Comparison of ENCODE assay signal across 16 mouse cellular contexts in the genomic region with DNA sequence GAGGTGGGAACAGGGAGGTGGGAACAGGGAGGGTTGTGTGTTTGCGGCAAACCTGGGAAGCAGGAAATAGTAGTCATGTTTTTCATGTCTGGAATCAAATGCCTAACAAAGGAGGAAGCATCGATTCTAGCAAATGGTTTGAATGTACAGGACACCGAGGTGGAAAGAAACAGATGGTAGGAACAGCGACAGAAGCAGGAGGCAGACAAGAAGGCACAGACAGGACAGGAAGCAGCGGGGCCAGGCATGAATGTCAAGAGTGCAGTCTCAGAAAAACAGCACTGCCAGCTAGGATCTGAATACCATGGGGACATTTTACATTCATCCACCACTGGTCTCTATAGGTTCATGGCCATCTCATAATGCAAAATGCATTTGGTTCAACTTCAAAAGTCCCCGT. TPM values are rescaled to one million over a fixed set of nuclear protein-coding genes. Genes with fewer than 3 reads are reported as not detected.
A peak's percentile ranks its signal among the peaks of the same experiment; 100 is the strongest.
DNase-seq lines count a peak whose midpoint lies in the region; ATAC-seq lines count a peak whose summit lies in the region.
"Had no signal": no experiment of that assay in that cellular context is flagged by ENCODE, and none has a peak within 500 bp of the region (broad histone marks: within the 10 kb centered on the region; RNA-seq: fewer than 3 reads in every experiment).

No protein-coding gene starts in this region.

- peak; percentile 25 for DNase-seq in cerebellum, adult 11-12 months
- DNase-seq in cerebellum, postnatal 4 days (ENCODE audit: low spot score in 2 of 2): no peak
- DNase-seq in heart, adult 11 months: peak; percentile 44
- DNase-seq in heart, postnatal 36 days: no peak
- peak; percentile 14 to 24 for DNase-seq in cerebellum, postnatal 36 days
- DNase-seq: adrenal gland, adult 2 months; adrenal gland, postnatal 14 days; gastrocnemius, postnatal 25 days; heart, adult 2 months; heart, postnatal 14 days; kidney, adult 2 months had no signal

- ATAC-seq in erythroblast, adult 5-6 weeks (replicated peaks; ENCODE audit: low FRiP score, poor library complexity, severe bottlenecking): no peak
- ATAC-seq: CD4-positive, CD25-positive, alpha-beta regulatory T cell, adult 4 months; forebrain, embryonic 15.5 days; intestine, postnatal 0 days had no signal

- intact Hi-C loops in heart, postnatal 36 days (cut with DNase I): no loop called here

RNA-seq across cellular contexts. Expression of gene Elovl7, which starts 18.7 kb away (rescaled TPM):
- under 1 TPM; 0.14 to 0.33 TPM for total RNA-seq in heart, postnatal 36 days (2021)
- total RNA-seq in erythroblast, adult 5-6 weeks (2015; ENCODE audit: low replicate concordance): 1.0 and 4.0 TPM in 2 replicates
- total RNA-seq in erythroblast, adult 5-6 weeks (2017; ENCODE audit: low replicate concordance): not detected in 2 replicates
- total RNA-seq: MEL had no signal

RNA-seq across cellular contexts. Expression of gene Ercc8, which starts 36.9 kb away (rescaled TPM):
- 1 to 10 TPM; 5.5 to 6.6 TPM for total RNA-seq in heart, postnatal 36 days (2021)
- 0.77 and 2.1 TPM in 2 replicates for total RNA-seq in erythroblast, adult 5-6 weeks (2015; ENCODE audit: low replicate concordance)
- 2.3 and 3.6 TPM in 2 replicates for total RNA-seq in erythroblast, adult 5-6 weeks (2017; ENCODE audit: low replicate concordance)

RNA-seq across cellular contexts. Expression of gene Ndufaf2, which starts 37.1 kb away (rescaled TPM):
- total RNA-seq in heart, postnatal 36 days (2021): 10 to 100 TPM; 23.1 to 30.4 TPM
- 13.8 and 24.7 TPM in 2 replicates for total RNA-seq in erythroblast, adult 5-6 weeks (2015; ENCODE audit: low replicate concordance)
- 6.0 and 13.5 TPM in 2 replicates for total RNA-seq in erythroblast, adult 5-6 weeks (2017; ENCODE audit: low replicate concordance)

Comparison
In these comparisons a context has a peak if more than half of its experiments do, and no peak if none do; other contexts are left out.
1. DNase-seq: peak in cerebellum, adult 11-12 months (single experiment), heart, adult 11 months (single experiment) and cerebellum, postnatal 36 days (2 of 2); none in cerebellum, postnatal 4 days (0 of 2) and heart, postnatal 36 days (0 of 2).